Mouse (Mus musculus): ENCODE data around the gene Tmprss4. TPM values are rescaled to one million over a fixed set of nuclear protein-coding genes. Genes with fewer than 3 reads are reported as not detected.
A peak's percentile ranks its signal among the peaks of the same experiment; 100 is the strongest.

The Tmprss4 gene
- total RNA-seq, 4 experiments from 2014 or later, result not detected

DNA sequence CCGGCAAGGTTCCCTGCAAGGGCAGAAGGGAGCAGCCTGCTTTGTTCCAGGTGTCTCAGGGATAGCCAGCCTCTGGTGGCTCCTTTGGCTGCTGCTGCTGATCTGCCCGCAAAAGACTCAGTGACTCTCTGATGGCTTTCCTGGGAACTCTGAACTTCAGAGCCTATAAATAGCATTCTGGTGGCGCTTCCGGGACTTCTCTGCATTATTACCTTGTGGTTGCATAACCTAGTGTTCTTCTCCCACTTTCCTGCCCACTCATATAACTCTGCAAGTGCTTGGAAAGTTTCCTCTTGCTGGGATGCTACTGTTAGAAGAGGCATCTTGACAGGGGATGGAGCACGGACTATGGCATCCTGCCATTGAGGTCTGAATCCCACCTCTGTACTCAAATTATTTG is 6.3 kb downstream of the Tmprss4 start:
- DNase-seq (ENCODE audit: low spot score), result no peak

DNA sequence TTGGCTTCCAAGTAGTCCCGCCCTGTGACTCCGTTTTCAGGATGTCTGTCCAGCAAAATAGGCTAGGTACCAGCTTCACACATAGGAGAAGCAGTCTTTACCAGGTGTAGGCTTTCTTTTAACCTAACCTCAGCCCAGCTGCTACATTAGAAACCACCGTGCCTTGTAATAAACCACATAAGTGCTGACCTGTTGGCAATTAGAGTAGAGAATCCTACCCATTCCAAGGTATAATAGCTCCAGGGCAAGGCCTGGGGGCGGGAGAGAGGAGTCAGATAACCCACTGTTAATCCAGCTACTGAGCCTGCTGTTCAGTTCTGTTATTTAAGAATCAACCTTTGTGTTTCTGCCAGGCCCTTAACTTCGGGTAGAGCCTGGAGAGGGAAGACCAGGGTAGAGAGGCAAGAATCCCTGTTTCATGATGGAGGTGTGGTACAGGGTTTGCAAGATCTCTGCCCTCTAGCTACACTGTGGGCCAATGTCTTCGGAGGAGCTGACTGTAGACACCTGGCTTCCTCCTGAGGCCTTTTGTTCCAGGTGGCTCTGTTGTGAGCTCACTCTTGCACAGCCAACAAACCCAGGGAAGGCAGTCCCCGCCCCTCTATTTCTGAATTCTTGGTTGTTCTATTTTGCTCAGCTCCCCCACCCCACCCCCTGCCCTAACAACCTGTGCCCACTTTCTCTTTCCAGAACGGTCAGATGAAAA is 7.6 kb downstream of the Tmprss4 start:
- DNase-seq (ENCODE audit: low spot score), result no peak

DNA sequence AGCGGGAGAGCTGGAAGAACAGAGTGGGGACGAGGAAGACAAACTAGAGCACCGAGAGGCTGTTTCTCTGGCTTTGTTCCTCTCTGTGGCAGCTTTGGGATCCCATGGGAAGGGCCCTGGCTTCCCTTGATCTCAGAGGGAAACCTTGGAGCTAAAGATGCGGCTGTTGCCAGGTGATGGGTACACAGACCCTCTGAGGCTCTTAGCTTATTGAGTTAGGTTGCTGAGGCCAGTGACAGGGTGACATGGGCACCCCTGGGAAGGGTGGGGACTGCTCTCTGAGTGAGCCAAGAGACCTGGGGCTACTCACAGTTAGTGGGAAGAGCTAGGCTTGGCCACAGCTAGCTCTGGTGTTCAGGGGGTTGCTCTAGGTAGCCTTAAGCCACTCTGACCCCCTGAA is 8.4 kb downstream of the Tmprss4 start:
- DNase-seq (ENCODE audit: low spot score), result no peak

DNA sequence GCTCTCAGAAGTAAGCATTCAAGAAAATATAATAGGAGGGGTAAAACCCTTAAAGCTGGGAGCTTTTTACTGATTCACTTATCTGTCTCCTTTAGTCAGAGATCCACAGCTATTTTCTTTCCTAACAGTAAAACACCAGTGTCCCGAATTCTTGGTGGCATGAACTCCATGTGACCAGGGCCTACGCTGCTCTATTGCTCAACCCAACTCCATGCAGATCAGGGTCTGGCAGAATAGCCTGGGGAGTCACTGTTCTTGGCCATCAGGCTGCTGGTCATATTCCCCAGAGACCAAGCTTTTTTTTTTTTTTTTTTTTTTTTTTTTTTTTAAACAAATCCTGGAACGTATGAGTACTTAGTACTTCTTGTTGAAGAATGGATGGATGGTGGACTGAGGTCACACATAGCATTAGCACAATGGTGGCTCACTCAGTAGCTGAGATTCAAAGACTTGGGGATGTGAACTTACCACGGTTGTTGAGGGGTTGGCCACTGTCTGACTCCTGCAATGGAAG is 14.2 kb downstream of the Tmprss4 start:
- no peak for DNase-seq (ENCODE audit: low spot score)

DNA sequence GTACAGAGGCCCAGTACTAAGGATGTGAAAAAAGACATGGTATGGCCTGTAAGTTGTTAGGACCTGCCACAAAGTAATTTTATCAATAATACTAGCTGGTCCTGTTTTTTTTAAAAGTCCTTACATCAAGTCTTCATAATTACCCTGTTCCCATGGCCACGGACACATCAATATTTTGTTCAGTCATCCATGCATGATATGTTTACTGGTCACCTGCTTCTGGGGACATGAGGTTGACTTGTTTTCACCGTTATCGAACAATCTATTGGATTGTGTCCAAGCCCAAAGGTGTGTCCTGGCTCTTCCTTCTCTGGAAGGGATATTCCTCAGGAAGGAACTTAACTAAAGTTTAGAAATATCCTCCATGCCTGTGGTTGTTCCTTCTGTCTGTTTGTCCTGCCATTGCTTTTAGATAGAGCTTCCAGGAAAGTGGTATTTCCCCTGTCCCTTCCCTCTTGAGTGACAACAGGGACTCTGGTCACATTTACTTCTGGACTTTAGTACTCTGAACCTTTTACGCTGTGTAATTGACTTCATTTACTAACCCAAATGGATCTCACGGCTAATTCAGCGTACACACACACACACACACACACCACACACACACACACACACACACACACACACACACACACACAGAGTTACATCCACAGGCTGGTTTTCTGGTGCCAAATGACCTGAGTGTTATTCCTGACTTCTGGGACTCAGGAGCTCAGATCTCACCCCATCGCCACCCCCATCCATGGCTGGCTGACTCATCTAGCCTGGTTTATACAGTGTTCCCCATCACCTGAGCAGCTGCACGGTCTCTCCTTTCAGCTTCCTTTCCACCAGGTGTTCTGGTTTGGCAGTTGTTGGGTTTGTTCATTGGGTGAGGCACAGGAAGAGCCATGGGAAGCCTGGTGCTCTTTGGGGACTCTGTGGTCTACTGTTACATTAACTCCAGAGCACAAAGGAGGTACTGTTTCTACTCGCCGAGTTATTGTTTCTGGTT is 15.0 kb downstream of the Tmprss4 start:
- DNase-seq (ENCODE audit: low spot score), result no peak

DNA sequence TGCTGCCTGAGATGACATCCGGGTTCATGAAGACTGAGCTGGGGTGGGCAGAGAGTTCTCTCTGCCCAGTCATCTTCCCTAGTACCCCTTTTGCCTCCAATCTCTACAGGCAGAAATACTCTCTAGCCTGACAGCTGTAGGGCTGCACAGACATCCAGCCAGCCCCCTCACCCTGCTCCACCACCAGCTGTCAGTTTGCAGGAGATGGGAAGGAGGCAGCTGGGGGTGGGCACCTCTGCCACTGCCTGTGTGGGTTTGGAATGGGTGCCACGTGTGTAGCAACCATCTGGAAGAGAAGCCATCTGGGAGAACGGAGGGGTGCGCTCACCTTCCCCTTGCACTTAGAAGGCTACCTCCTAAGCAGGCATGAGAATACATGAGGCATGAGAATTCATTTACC is 18.6 kb downstream of the Tmprss4 start:
- DNase-seq (ENCODE audit: low spot score), result no peak

DNA sequence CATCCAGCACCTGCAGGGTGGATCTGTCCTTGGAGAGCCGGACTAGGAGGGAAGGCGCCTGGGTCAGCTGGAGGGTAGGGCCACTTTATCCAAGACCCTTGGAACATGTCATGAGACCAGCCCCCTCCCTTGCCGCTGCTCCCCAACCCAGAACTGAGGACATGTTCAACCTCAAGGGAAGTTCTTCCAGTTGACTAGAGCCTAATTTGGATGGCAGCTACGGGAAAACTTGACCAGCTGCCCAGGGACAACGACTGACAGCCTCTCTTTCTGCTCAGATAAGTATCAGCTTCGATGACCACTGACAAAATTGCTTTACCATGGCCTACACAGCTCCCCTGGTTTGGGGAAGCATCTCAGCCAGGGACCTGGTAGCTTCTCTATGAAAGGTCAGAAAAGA is 20.6 kb downstream of the Tmprss4 start:
- DNase-seq (ENCODE audit: low spot score), result no peak

DNA sequence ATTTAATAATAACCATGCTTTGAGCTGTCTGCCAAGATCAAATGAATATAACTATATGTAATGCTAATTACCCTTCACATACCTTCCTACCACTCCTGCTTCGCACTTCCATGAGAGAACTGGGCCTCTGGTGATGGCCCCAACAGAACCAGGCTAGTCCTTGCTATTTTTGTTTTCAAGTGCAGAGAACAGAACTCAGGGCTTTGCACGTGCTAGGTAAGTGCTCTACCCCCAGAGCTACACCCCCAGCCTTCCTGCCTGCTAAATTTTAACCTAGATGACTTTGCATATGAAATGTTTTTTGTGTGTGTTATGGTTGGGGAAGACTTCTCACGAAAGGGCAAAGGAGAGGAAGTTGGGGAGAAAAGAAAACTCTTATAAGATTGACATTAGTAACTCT is 21.4 kb downstream of the Tmprss4 start:
- no peak for DNase-seq (ENCODE audit: low spot score)

DNA sequence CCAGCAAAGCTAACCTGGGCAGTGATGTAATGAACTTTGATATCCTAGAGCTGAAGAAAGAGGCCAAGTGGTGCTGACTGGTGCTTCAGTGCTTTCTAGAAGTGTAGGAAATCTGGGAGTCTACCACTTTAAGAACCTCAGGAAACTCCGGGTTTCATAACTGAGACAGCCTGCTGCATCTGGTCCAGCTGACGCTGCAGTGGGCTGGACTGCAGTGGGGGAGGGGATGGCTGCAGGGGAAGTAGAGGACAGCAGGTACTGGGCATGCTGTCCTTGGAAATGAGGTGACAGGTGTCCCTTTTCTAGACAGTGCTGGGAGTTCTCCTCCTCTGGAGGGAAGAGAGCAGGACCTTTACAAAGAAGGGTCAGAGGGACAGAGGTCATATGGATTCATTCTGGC is 22.1 kb downstream of the Tmprss4 start, which contains the start of gene BC049352:
TSS of gene BC049352 (plus strand) at position 238 of the 400 bp plus-strand sequence.
- peak; percentile 9 for DNase-seq (ENCODE audit: low spot score)

DNA sequence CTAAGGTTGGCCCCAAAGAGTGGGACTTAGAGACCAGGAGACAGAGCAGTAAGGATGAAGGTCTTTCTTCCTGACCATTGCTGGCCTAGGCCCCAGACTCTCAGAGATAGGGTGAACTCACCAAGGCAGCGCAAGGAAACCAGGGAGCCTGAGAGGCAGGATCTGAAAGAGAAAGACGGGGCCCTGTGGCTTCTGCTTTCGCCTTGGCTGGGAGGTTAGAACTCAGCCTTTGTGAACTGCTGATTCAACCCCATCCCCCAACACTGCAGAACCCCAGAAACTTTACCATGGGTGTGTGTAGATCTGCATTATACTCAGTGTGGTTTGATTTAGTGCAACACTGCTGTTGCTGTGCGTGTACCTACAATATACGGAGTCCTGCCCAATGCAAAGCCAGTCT is 24.6 kb downstream of the Tmprss4 start:
- no peak for DNase-seq (ENCODE audit: low spot score)

DNA sequence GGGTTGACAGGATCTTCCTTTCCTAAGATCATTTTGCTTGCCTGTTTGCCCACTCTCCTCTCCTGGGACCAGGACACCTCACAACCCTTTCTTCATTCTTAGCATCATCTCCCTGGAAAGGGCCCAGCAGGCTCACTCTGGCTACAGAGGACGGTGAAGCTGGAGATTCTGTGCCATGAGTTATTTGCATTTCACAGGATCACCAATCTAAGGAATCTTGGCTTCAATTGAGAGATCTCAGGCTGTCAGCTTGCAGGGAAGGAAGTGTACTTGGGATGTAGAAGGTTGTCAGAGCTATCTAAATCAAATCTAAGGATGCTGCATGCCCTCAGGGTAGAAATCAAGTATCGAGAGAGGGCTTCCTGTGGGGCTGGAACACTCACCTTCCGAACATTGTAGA is 30.4 kb downstream of the Tmprss4 start:
- DNase-seq (ENCODE audit: low spot score), result no peak

DNA sequence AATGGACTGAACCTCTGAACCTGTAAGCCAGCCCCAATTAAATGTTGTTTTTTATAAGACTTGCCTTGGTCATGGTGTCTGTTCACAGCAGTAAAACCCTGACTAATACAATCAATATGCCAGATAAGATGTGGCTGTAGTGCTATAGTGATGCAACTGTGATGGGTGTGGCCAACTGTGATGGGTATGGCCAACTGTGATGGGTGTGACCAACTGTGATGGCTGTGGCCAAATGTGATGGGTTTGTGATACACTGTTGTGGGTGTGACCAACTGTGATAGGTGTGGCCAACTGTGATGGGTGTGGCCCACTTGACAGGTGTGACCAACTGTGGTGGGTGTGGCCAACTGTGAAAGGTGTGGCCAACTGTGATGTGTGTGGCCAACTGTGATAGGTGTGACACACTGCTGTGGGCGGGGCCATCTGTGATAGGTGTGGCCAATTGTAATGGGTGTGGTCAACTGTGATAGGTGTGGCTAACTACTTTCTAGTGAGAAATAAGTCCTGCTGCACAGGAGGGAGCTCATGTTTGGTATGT is 32.8 kb downstream of the Tmprss4 start:
- no peak for DNase-seq (ENCODE audit: low spot score)

DNA sequence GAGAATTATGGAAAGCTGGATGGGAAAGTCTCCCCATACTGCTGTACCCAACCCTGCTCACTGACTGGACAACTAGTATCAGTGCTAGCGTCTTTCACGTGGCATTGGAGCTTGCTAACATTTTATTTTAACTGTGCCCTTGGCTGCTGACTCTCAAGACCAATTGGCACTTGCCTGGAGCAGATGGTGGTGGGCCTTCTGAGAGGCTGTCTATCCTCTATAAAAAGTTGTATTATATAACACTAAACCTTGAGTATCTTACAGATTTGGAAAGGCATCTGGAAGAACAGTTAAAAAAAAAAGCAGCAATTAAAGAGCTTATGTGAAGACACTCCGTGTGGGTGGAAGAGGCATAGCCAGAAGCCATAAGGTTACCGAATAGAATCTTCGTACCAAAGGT is 33.7 kb downstream of the Tmprss4 start:
- DNase-seq (ENCODE audit: low spot score), result no peak

DNA sequence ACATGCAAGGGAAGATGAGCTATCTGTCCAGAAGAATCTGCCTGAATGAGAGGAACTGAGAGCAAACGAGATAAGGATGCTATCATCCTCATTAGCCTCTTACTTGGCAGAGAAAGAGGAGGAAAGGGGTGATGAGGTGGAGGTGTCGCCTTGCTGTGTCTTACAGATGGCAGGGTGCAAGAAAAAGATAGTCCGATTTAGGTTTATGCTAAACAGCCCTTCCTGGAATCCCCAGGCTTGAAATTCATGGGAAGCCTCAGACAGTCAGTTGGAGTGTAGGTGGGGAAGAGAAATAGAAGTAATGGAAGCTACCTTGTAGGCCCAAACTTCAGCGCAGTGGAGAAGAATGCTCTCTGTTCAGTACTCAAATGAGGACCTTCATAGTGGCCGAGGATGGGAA is 36.0 kb downstream of the Tmprss4 start:
- DNase-seq (ENCODE audit: low spot score), result no peak

DNA sequence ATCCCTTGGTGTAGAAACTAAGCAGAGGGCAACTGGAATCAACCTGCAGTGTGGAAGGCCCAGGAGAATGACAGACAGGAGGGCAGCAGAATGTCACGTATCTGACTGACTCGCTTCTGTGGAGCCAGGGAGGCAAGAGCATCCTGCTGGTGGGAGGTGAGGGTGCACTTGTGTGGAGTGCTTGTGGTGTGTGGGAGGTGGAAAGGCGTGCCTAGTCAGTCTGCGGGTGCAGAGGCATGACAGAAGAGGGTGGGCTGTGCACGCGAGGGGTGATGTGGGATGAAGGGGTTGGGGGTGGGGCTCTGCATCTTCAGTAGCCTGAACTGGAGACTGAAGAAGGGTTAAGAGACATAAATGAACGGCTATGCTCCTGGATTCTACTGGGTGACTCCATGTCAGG is 50.5 kb downstream of the Tmprss4 start:
- no peak for DNase-seq (ENCODE audit: low spot score)

DNA sequence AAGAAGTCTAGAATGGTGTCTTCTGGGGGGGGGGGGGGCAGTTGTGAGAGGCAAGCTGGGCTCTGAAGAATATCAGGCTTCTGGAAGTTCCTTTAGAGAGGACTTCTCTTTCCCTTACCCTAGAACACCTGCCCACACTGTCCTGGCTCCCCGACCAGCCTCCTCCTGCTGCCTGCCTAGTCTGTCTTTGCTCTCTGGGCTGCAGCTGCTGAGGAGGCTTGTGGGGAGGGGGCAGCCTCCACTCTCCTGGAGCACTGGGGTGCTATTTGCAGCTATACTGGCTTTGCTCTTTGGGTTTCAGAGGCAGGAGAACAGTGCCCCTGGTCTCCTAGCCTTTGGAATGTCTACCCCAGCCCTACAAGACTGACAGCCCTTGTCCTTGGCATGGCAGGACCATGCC is 53.0 kb downstream of the Tmprss4 start:
- no peak for DNase-seq (ENCODE audit: low spot score)

DNA sequence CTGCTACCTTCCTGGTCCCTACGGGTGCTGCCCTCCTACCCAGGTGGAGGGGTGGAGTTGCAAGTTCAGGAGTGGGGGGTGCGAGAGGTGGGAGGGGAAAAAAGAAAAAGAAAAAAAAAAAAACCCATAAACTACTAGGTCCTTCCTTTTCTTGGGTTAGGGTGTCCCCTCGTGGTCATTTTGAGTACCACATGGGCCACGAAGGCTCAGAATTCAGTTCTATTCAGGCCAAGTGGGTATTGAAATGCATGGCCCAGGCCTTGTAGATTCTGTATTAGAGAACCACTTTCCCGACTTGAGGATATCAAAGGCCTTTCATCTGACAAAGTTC is 57.7 kb downstream of the Tmprss4 start:
- peak; percentile 63 for DNase-seq (ENCODE audit: low spot score)

DNA sequence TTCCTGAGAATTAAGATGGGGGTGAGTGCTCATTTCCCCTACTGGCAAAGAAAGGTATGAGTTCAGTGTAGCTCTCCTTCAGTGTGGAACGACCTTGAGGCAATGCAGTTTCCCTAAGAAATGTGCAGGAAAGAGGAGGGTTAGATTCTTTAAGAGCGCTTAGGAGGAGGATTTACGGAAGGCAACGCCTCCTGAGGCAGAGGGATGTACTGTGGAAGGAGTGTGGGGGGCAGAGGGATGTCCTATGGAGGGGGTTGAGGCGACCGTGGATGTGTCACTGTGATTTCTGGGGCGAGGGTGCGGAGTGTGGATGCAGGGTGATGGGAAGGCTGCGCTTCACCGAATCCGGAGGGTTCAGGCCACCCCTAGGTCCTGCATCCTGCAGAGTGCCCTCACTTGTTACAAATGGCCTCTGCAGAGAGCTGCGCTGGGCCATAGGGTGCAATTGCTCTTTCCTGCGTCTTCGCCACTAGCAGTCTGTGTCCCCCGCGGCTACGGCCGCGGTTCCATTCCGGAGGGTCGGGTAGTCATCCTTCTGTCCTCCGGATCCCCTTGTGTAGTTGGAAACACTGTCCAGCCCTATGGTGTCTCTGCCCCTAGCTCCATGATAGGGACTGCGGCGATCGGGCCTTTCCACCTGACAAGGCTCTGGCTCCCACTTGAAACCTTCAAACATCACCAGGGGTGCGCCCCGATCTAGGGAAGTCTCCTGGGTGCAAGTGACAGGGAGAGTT is 58.2 kb downstream of the Tmprss4 start:
- no peak for DNase-seq (ENCODE audit: low spot score)

DNA sequence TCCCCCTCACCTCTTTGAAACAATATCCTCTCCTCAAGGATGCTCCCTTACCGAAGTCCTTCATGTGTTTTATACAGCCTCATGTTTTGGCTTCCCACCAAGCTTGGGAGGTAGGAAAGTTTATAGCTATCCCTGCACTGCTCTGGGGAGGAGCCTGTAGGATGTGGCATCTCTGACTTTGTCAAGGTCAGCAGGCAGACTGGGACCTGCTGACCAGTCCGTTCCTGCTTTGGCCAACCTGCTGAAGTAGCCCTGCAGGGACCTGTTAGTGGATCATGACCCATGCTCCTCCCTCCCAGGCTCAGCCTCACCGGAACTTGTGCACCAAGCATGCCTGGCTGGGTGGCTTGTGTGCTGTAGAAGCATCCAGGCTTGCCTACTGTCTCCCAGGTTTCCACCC is 61.2 kb downstream of the Tmprss4 start:
- no peak for DNase-seq (ENCODE audit: low spot score)

DNA sequence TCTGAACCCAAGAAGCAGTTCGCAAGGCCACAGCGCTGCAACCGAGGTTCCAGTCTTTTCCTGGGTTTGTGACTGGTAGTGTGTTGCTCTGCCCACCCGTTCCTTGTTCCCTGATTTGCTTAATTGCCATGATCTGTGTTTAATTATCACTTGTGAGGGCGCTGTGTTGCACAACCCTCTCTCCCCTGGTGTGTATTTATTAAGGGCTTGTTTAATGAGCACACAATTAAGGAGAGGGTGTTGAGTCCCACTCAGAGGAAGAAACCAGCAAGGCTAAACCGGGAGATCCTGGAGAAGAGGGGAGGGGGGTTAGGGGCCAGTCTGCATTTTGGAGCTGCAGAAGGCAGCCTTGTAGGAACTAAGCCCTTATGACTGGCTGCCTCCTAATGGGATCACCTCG is 62.9 kb downstream of the Tmprss4 start:
- no peak for DNase-seq (ENCODE audit: low spot score)

DNA sequence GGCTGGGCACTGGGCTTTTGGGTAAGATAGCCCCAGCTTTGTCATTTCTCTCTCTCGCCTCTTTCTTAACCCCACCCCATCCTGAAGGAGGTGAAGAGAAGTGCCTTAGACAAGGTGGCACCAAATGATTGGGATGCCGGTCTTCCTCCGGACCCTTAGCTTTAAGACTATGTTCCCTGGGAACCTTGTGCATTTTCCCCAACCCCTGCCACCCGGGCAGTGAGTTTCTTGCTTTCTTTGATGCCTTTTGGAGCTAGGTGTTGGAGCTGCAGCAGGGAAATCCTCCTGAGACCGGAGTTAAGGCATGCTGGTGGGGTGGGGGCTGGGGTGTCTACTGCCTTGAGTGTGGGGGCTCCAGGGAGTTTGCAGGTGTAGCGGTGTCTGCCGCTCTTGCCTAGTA is 64.8 kb downstream of the Tmprss4 start:
- no peak for DNase-seq (ENCODE audit: low spot score)
